Comparison of ENCODE assay signal across 8 mouse cellular contexts in the genomic region with DNA sequence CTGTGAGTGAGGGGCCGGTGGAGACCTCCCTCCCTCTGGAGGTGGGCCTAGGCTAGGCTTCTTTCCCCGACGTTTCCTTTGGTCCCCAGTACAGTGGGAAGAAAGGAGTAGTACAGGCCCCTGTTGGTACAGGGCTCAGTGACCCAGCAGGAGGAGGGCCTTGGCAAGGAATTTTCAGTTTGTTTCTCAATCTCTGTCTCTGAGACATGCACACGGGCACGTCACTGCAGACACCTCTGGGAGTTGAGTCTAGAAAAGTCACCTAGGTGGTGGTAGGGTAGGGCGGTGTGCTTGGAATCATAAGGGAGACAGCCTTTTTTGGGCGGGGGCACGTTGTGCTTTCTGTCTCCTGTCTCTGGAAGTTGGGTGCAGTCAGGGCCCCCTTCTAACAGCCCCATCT. TPM values are rescaled to one million over a fixed set of nuclear protein-coding genes. Genes with fewer than 3 reads are reported as not detected.
DNase-seq lines count a peak whose midpoint lies in the region; ATAC-seq and TF ChIP-seq lines count a peak whose summit lies in the region.

No protein-coding gene starts in this region.

- H3K9me3 ChIP-seq in neural tube, embryonic 11.5 days (ENCODE audit: control insufficient read depth, low read length) = no peaks in the 10 kb centered on the region
- H3K9me3 ChIP-seq in forebrain, embryonic 14.5 days (replicated peaks; ENCODE audit: control insufficient read depth, low read length) = no peaks in the 10 kb centered on the region
- H3K9me3 ChIP-seq in intestine, postnatal 0 days (ENCODE audit: control insufficient read depth) = no peaks in the 10 kb centered on the region
- H3K9me3 ChIP-seq in midbrain, embryonic 13.5 days = no peaks in the 10 kb centered on the region

- H3K9ac ChIP-seq in neural tube, embryonic 11.5 days (ENCODE audit: low read length) = peak overlapping the region; percentile 4; the same call in 1 of the 2 replicates
- peak overlapping the region; percentile 48; the same call in 1 of the 2 replicates for H3K9ac ChIP-seq in forebrain, embryonic 14.5 days (ENCODE audit: low read length)
- no peak overlapping the region for H3K9ac ChIP-seq in intestine, postnatal 0 days (ENCODE audit: low read depth, low read length)
- peak overlapping the region; percentile 98 for H3K9ac ChIP-seq in midbrain, embryonic 13.5 days (replicated peaks)

- no peak overlapping the region for H3K4me3 ChIP-seq in neural tube, embryonic 11.5 days (ENCODE audit: low read depth, low read length)
- 0 out of 2 replicates have a peak overlapping the region, but pooled peaks have one; percentile 3 for H3K4me3 ChIP-seq in forebrain, embryonic 14.5 days (ENCODE audit: low read depth, low read length)
- peak overlapping the region; percentile 4; the same call in 1 of the 2 replicates for H3K4me3 ChIP-seq in intestine, postnatal 0 days (ENCODE audit: low read depth, low read length)
- 0 out of 2 replicates have a peak overlapping the region, but pooled peaks have one; percentile 98 for H3K4me3 ChIP-seq in midbrain, embryonic 13.5 days (replicated peaks)

- no peak for ATAC-seq in neural tube, embryonic 11.5 days (ENCODE audit: insufficient read depth, low FRiP score, low TSS enrichment)
- peak; percentile 4 for ATAC-seq in forebrain, embryonic 14.5 days
- ATAC-seq in intestine, postnatal 0 days = no peak
- ATAC-seq in midbrain, embryonic 13.5 days = no peak; the same call in 1 of the 2 replicates

- 38% methylated on average over 7 of the region's 8 CpGs for WGBS in neural tube, embryonic 11.5 days
- WGBS in forebrain, embryonic 14.5 days = 12% methylated on average over 8 of the region's 8 CpGs
- 24% methylated on average over 8 of the region's 8 CpGs for WGBS in intestine, postnatal 0 days
- WGBS in midbrain, embryonic 13.5 days = 17% methylated on average over 8 of the region's 8 CpGs

- DNase-seq in neural tube, embryonic 11.5 days (ENCODE audit: low spot score) = no peak
- no peak for DNase-seq in neural tube, embryonic 10.5 days (ENCODE audit: extremely low spot score, low spot score)
- DNase-seq in forebrain, embryonic 14.5 days (ENCODE audit: low spot score) = no peak
- no peak for DNase-seq in spleen, adult 18-20 months
- no peak for DNase-seq in layer of hippocampus, postnatal 25 days (ENCODE audit: extremely low spot score in 1 of 2, low spot score in 1 of 2)
- no peak for DNase-seq in right cerebral cortex, adult 2 months (ENCODE audit: low spot score in 2 of 2)

- H3K4me2 ChIP-seq in neural tube, embryonic 11.5 days (ENCODE audit: low read depth) = peak overlapping the region; percentile 29; the same call in 1 of the 2 replicates
- peak overlapping the region; percentile 95 for H3K4me2 ChIP-seq in forebrain, embryonic 14.5 days (ENCODE audit: low read length)
- peak overlapping the region; percentile 84 for H3K4me2 ChIP-seq in intestine, postnatal 0 days (replicated peaks; ENCODE audit: low read depth)
- H3K4me2 ChIP-seq in midbrain, embryonic 13.5 days (replicated peaks) = peak overlapping the region; percentile 99

- no peak overlapping the region for H3K27ac ChIP-seq in neural tube, embryonic 11.5 days (ENCODE audit: low read depth, low read length)
- peak overlapping the region; percentile 74 for H3K27ac ChIP-seq in forebrain, embryonic 14.5 days (ENCODE audit: low read depth, low read length)
- H3K27ac ChIP-seq in intestine, postnatal 0 days (ENCODE audit: low read depth, low read length) = peak overlapping the region; percentile 83
- peak overlapping the region; percentile 72 for H3K27ac ChIP-seq in midbrain, embryonic 13.5 days

- H3K4me1 ChIP-seq in neural tube, embryonic 11.5 days (ENCODE audit: control insufficient read depth, insufficient read depth, low read length) = peaks cover 83% of the 10 kb centered on the region
- peaks cover 80% of the 10 kb centered on the region for H3K4me1 ChIP-seq in forebrain, embryonic 14.5 days (ENCODE audit: control insufficient read depth, insufficient read depth, low read length)
- H3K4me1 ChIP-seq in intestine, postnatal 0 days (replicated peaks; ENCODE audit: control insufficient read depth, insufficient read depth, low read length) = peaks cover 41% of the 10 kb centered on the region
- peaks cover 97% of the 10 kb centered on the region for H3K4me1 ChIP-seq in midbrain, embryonic 13.5 days (replicated peaks)

- TF ChIP-seq CTCF in intestine, postnatal 0 days (IDR thresholded peaks at IDR 0.05; ENCODE audit: low read depth) = no peak

- H3K27me3 ChIP-seq in neural tube, embryonic 11.5 days (ENCODE audit: control insufficient read depth, insufficient read depth, low read length) = no peaks in the 10 kb centered on the region
- H3K27me3 ChIP-seq in forebrain, embryonic 14.5 days (replicated peaks; ENCODE audit: control insufficient read depth, insufficient read depth, low read length) = no peaks in the 10 kb centered on the region
- H3K27me3 ChIP-seq in intestine, postnatal 0 days (replicated peaks; ENCODE audit: control insufficient read depth, insufficient read depth, low read length) = no peaks in the 10 kb centered on the region
- H3K27me3 ChIP-seq in midbrain, embryonic 13.5 days = no peaks in the 10 kb centered on the region

- H3K36me3 ChIP-seq in neural tube, embryonic 11.5 days (ENCODE audit: control insufficient read depth, insufficient read depth, low read length) = no peaks in the 10 kb centered on the region
- H3K36me3 ChIP-seq in forebrain, embryonic 14.5 days (ENCODE audit: control insufficient read depth, insufficient read depth, low read length) = 0 out of 2 replicates have a peak, but pooled peaks cover 5% of the 10 kb centered on the region
- H3K36me3 ChIP-seq in intestine, postnatal 0 days (ENCODE audit: control insufficient read depth, insufficient read depth) = no peaks in the 10 kb centered on the region; the same call in 1 of the 2 replicates
- peaks cover 4% of the 10 kb centered on the region; the same call in 1 of the 2 replicates for H3K36me3 ChIP-seq in midbrain, embryonic 13.5 days

RNA-seq across cellular contexts. Expression of a gene that starts 5.8 kb away (rescaled TPM):
- polyA plus RNA-seq in neural tube, embryonic 11.5 days (2014; fragmentation: Nextera tagmentation; extraction: Ambion mirVana) = 8.0 and 8.8 TPM in 2 replicates
- 9.9 and 13.4 TPM in 2 replicates for polyA plus RNA-seq in forebrain, embryonic 14.5 days (2014; fragmentation: Nextera tagmentation; extraction: Ambion mirVana)
- polyA plus RNA-seq in intestine, postnatal 0 days (2015; fragmentation: Nextera tagmentation; extraction: Ambion mirVana) = 4.8 and 4.9 TPM in 2 replicates
- 8.0 and 9.2 TPM in 2 replicates for polyA plus RNA-seq in midbrain, embryonic 13.5 days (2015; fragmentation: Nextera tagmentation; extraction: Ambion mirVana)
- total RNA-seq in layer of hippocampus, postnatal 25 days (2021) = 10 to 100 TPM; 59.2 to 78.1 TPM

RNA-seq across cellular contexts. Expression of a gene that starts 33.6 kb away (rescaled TPM):
- polyA plus RNA-seq in neural tube, embryonic 11.5 days (2014; fragmentation: Nextera tagmentation; extraction: Ambion mirVana) = 0.29 TPM in 1 of 2 replicates, not detected in the other
- polyA plus RNA-seq in forebrain, embryonic 14.5 days (2014; fragmentation: Nextera tagmentation; extraction: Ambion mirVana) = not detected in 2 replicates
- polyA plus RNA-seq in intestine, postnatal 0 days (2015; fragmentation: Nextera tagmentation; extraction: Ambion mirVana) = not detected in 2 replicates
- polyA plus RNA-seq in midbrain, embryonic 13.5 days (2015; fragmentation: Nextera tagmentation; extraction: Ambion mirVana) = not detected in 2 replicates
- total RNA-seq in layer of hippocampus, postnatal 25 days (2021) = not detected

RNA-seq across cellular contexts. Expression of a gene that starts 47.5 kb away (rescaled TPM):
- not detected in 2 replicates for polyA plus RNA-seq in neural tube, embryonic 11.5 days (2014; fragmentation: Nextera tagmentation; extraction: Ambion mirVana)
- polyA plus RNA-seq in forebrain, embryonic 14.5 days (2014; fragmentation: Nextera tagmentation; extraction: Ambion mirVana) = not detected in 2 replicates
- polyA plus RNA-seq in intestine, postnatal 0 days (2015; fragmentation: Nextera tagmentation; extraction: Ambion mirVana) = not detected in 2 replicates
- polyA plus RNA-seq in midbrain, embryonic 13.5 days (2015; fragmentation: Nextera tagmentation; extraction: Ambion mirVana) = not detected in 2 replicates
- not detected for total RNA-seq in layer of hippocampus, postnatal 25 days (2021)

Comparison
In these comparisons a context has a peak if more than half of its experiments do, and no peak if none do; other contexts are left out.
1. H3K4me2 ChIP-seq: peak in every context shown above with its lines; median percentile 99 in midbrain, embryonic 13.5 days; 95 in forebrain, embryonic 14.5 days; 84 in intestine, postnatal 0 days; 29 in neural tube, embryonic 11.5 days.